Mouse (Mus musculus) MEL (cell line): Measurements from ENCODE around the gene Dcun1d1. TPM values are rescaled to one million over a fixed set of nuclear protein-coding genes. Genes with fewer than 3 reads are reported as not detected.

Experiments
- DNase-seq: peaks from one replicate; pipeline ENCODE4 v3.0.0; 2011; ENCODE audit warnings: low read depth, low spot score
- H3K27ac ChIP-seq: 2 replicates; pipeline ENCODE4 v1.5.1; 2012; ENCODE audit warnings: low read depth, mild to moderate bottlenecking, control low read depth, low read length, moderate library complexity; ENCODE audit not compliant: control insufficient read depth
- H3K27me3 ChIP-seq, 2 experiments: fragments of 150-350 bp in 1 of 2; sonication (generic) in 1 of 2; 2 replicates each; pipeline ENCODE4 v1.6.1; 2012; ENCODE audit warnings: low read length in 2 of 2, mild to moderate bottlenecking in 2 of 2, improper control_type of control experiment in 1 of 2, moderate library complexity in 1 of 2; ENCODE audit not compliant: insufficient read depth in 2 of 2, control insufficient read depth in 1 of 2
- H3K36me3 ChIP-seq, 2 experiments: 2 replicates each; pipeline ENCODE4 v1.6.1; 2012 to 2014; ENCODE audit warnings: low read length in 2 of 2, improper control_type of control experiment in 1 of 2, inconsistent platforms in 1 of 2, mild to moderate bottlenecking in 1 of 2; ENCODE audit not compliant: insufficient read depth in 2 of 2, control insufficient read depth in 1 of 2
- H3K4me1 ChIP-seq, 2 experiments: fragments of 150-350 bp in 1 of 2; sonication (generic) in 1 of 2; 2 replicates each; pipeline ENCODE4 v1.6.1; 2012; ENCODE audit warnings: low read length in 2 of 2, improper control_type of control experiment in 1 of 2, mild to moderate bottlenecking in 1 of 2; ENCODE audit not compliant: insufficient read depth in 2 of 2, control insufficient read depth in 1 of 2
- H3K4me3 ChIP-seq, 2 experiments: fragments of 150-350 bp in 1 of 2; sonication (generic) in 1 of 2; 2 replicates each; pipeline ENCODE4 v1.5.1; 2012; ENCODE audit warnings: low read depth in 2 of 2, low read length in 2 of 2, mild to moderate bottlenecking in 2 of 2, moderate library complexity in 2 of 2, control low read depth in 1 of 2, improper control_type of control experiment in 1 of 2; ENCODE audit not compliant: control insufficient read depth in 1 of 2, insufficient read depth in 1 of 2
- H3K79me2 ChIP-seq: 2 replicates; pipeline ENCODE4 v1.6.1; 2012; ENCODE audit warnings: mild to moderate bottlenecking, low read length, moderate library complexity; ENCODE audit not compliant: control insufficient read depth, poor library complexity, insufficient read depth
- H3K9ac ChIP-seq: 2 replicates; pipeline ENCODE4 v1.6.1; 2012; ENCODE audit warnings: low read depth, mild to moderate bottlenecking, control low read depth, low read length, moderate library complexity; ENCODE audit not compliant: control insufficient read depth, poor library complexity, severe bottlenecking
- H3K9me3 ChIP-seq: fragments of 150-350 bp; sonication (generic); replicated peaks from 2 replicates; pipeline ENCODE4 v1.6.1; 2012; ENCODE audit warnings: mild to moderate bottlenecking, low read length, improper control_type of control experiment, moderate library complexity; ENCODE audit not compliant: insufficient read depth
- BHLHE40 ChIP-seq: IDR thresholded peaks from 2 replicates; pipeline ENCODE4 v1.6.1; 2012; ENCODE audit warnings: low read depth, mild to moderate bottlenecking, inconsistent platforms, low read length, improper control_type of control experiment, borderline replicate concordance
- CTCF ChIP-seq, 3 experiments: IDR thresholded peaks in 2 of 3; conservative IDR thresholded peaks in 1 of 3; 2 replicates each; pipeline ENCODE4 v1.5.1; 2011 to 2012; ENCODE audit warnings: low read length in 3 of 3, low read depth in 2 of 3, mild to moderate bottlenecking in 2 of 3, improper control_type of control experiment in 1 of 3, inconsistent platforms in 1 of 3, mixed read lengths in 1 of 3, moderate library complexity in 1 of 3; ENCODE audit not compliant: control insufficient read depth in 1 of 3, insufficient read depth in 1 of 3, poor library complexity in 1 of 3, severe bottlenecking in 1 of 3
- E2F4 ChIP-seq: IDR thresholded peaks from 2 replicates; pipeline ENCODE4 v1.6.1; 2011; ENCODE audit warnings: low read depth, low read length, improper control_type of control experiment, borderline replicate concordance
- ELF1 ChIP-seq: IDR thresholded peaks from 2 replicates; pipeline ENCODE4 v1.6.1; 2014; ENCODE audit warnings: low read depth, mild to moderate bottlenecking, inconsistent platforms, low read length, improper control_type of control experiment, moderate library complexity
- GABPA ChIP-seq: IDR thresholded peaks from 2 replicates; pipeline ENCODE4 v1.6.1; 2012; ENCODE audit warnings: low read depth, mild to moderate bottlenecking, inconsistent platforms, low read length, improper control_type of control experiment, moderate library complexity
- GATA1 ChIP-seq: IDR thresholded peaks from 2 replicates; pipeline ENCODE4 v1.6.1; 2011; ENCODE audit warnings: low read depth, low read length, improper control_type of control experiment
- JUND ChIP-seq: IDR thresholded peaks from 2 replicates; pipeline ENCODE4 v1.6.1; 2011; ENCODE audit warnings: low read depth, mild to moderate bottlenecking, improper control_type of control experiment, low read length
- MAZ ChIP-seq: IDR thresholded peaks from 2 replicates; pipeline ENCODE4 v1.6.1; 2012; ENCODE audit warnings: low read depth, mild to moderate bottlenecking, inconsistent platforms, low read length, improper control_type of control experiment
- MEF2A ChIP-seq: IDR thresholded peaks from 2 replicates; pipeline ENCODE4 v1.6.1; 2014; ENCODE audit warnings: low read depth, mild to moderate bottlenecking, inconsistent platforms, low read length, improper control_type of control experiment; ENCODE audit not compliant: poor library complexity, insufficient replicate concordance, severe bottlenecking; ENCODE audit errors: extremely low read depth
- NELFE ChIP-seq: IDR thresholded peaks from 2 replicates; pipeline ENCODE4 v1.6.1; 2011; ENCODE audit warnings: low read depth, low read length, improper control_type of control experiment
- POLR2A ChIP-seq, 2 experiments: IDR thresholded peaks; 2 replicates each; pipeline ENCODE4 v1.6.1; 2011 to 2012; ENCODE audit warnings: low read length in 2 of 2, mild to moderate bottlenecking in 2 of 2, control low read depth in 1 of 2, improper control_type of control experiment in 1 of 2, low read depth in 1 of 2, moderate library complexity in 1 of 2; ENCODE audit not compliant: control insufficient read depth in 1 of 2, insufficient read depth in 1 of 2, poor library complexity in 1 of 2
- POLR2AphosphoS5 ChIP-seq: IDR thresholded peaks from 2 replicates; pipeline ENCODE4 v1.6.1; 2012; ENCODE audit warnings: low read depth, borderline replicate concordance, mild to moderate bottlenecking, inconsistent platforms, low read length, moderate library complexity, mixed read lengths
- RAD21 ChIP-seq: IDR thresholded peaks from 2 replicates; pipeline ENCODE4 v1.6.1; 2011; ENCODE audit warnings: mild to moderate bottlenecking, low read depth, low read length, improper control_type of control experiment
- SIN3A ChIP-seq: IDR thresholded peaks from 2 replicates; pipeline ENCODE4 v1.6.1; 2012; ENCODE audit warnings: low read length, improper control_type of control experiment, inconsistent platforms
- SMC3 ChIP-seq: IDR thresholded peaks from 2 replicates; pipeline ENCODE4 v1.6.1; 2011; ENCODE audit warnings: low read depth, low read length, improper control_type of control experiment
- TAL1 ChIP-seq: IDR thresholded peaks from 2 replicates; pipeline ENCODE4 v1.6.1; 2012; ENCODE audit warnings: mild to moderate bottlenecking, inconsistent platforms, low read length, moderate library complexity, mixed read lengths
- ZC3H11A ChIP-seq: IDR thresholded peaks from 2 replicates; pipeline ENCODE4 v1.6.1; 2012; ENCODE audit warnings: low read depth, mild to moderate bottlenecking, inconsistent platforms, low read length, improper control_type of control experiment
- polyA plus RNA-seq, 2 experiments: library from polyadenylated mRNA; stranded (reverse) in 1 of 2; unstranded in 1 of 2; fragments of >175 nt in 1 of 2; fragments of >200 nt in 1 of 2; gene quantifications; 2 replicates each; pipeline versions ENCODE4 v1.2.1 to v1.2.4; 2012; ENCODE audit warnings: low replicate concordance in 2 of 2, low read depth in 1 of 2; ENCODE audit not compliant: insufficient read length in 2 of 2, insufficient read depth in 1 of 2, missing spikeins in 1 of 2
- total RNA-seq: library from RNA; depleted of rRNA; stranded (reverse); fragments of 300-350 nt; gene quantifications from 2 replicates; pipeline ENCODE4 v1.2.3, GENCODE M21; 2012

Dcun1d1 gene
- total and polyA plus RNA-seq, 3 experiments: 20.8 to 35.1 (median 32.7) TPM

DNA sequence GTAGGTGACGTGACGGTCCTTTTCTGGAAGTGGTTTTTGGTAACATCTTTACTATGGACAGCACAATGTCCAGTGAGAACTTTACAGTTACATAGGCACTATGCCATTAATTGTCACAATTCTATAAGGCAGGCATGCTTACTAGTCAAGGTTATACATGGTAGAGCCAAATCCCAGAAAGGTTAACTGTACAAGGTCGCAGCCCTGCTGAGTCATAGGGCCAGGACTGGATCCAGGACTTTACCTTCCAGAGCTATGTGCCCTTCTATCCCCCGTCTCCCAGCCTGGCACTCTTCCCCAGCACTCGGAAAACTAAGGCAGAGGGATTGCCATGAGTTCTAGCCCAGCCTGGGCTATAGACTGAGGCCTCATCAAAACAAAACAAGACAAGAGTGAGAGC lies 26.7 kb upstream of the Dcun1d1 start:
- H3K9ac ChIP-seq: no peak overlapping the region
- H3K27me3 ChIP-seq: no peaks in the 10 kb centered on the region
- no peak overlapping the region for H3K27ac ChIP-seq
- H3K4me3 ChIP-seq: no peak overlapping the region
- no peak for DNase-seq
- H3K4me1 ChIP-seq: peaks cover 17 to 20% of the 10 kb centered on the region in 2 experiments
- peaks cover 0 to 26% of the 10 kb centered on the region in 2 experiments; a peak in 2 of 4 replicates for H3K36me3 ChIP-seq
- no peaks in the 10 kb centered on the region for H3K79me2 ChIP-seq
- TF ChIP-seq GABPA: no peak
- TF ChIP-seq JUND: no peak
- TF ChIP-seq MEF2A: no peak
- TF ChIP-seq MAZ: no peak
- no peak for TF ChIP-seq BHLHE40
- no peak for TF ChIP-seq SIN3A
- TF ChIP-seq POLR2AphosphoS5: no peak
- no peak for TF ChIP-seq POLR2A (IDR thresholded peaks at IDR 0.05; ENCODE audit: control insufficient read depth in 1 of 2, insufficient read depth in 1 of 2, low read depth in 1 of 2, low read length in 2 of 2, poor library complexity in 1 of 2)
- no peak for TF ChIP-seq TAL1
- no peak for TF ChIP-seq SMC3
- no peak for TF ChIP-seq GATA1
- no peak for TF ChIP-seq ELF1
- TF ChIP-seq RAD21: no peak
- TF ChIP-seq NELFE: no peak
- no peaks in the 10 kb centered on the region for H3K9me3 ChIP-seq

DNA sequence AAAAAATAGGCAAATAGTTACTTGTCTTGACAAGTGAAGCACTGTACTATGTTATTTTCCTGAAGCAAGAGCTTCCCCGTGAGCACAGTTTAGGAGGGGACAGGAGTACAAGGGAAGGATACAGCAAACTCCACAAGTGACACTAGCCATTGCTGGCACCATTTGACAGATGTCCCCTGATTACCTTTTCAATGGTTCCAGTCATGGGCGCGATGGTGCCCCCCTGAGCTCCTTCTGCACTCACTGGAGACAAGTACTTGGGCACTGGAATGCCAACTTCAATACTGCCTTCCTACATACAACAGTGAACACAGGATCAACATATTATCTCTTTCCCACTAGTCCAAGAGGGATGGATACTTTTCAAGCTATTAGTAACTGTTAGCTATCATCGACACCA lies 26.2 kb upstream of the Dcun1d1 start:
- Histone ChIP-seq H3K27me3 (no peaks in the 10 kb centered on the region), H3K9me3 (no peaks in the 10 kb centered on the region), H3K27ac (no peak overlapping the region), H3K79me2 (no peaks in the 10 kb centered on the region), H3K4me1 (peaks cover 17 to 20% of the 10 kb centered on the region in 2 experiments), H3K9ac (no peak overlapping the region), H3K36me3 (peaks cover 0 to 26% of the 10 kb centered on the region in 2 experiments; a peak in 2 of 4 replicates), H3K4me3 (no peak overlapping the region)
- no peak for TF ChIP-seq MEF2A
- DNase-seq: no peak

DNA sequence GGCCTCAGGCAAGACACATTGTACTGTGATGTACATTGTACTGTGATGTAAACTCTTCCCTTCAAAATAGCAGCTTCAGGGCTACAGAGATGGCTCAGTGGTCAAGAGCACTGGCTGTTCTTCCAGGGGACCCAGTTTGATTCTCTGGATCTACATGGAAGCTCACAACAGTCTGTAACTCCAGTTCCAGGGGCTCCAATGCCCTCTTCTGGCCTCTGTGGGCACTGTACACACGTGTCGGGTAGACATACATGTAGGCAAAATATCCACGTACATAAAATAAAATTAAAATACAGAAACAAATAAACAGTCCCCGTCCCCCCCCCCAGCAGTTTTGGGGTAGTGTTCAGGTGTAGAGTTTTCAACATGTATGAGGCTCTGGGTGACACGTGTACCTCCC lies 25.7 kb upstream of the Dcun1d1 start:
- H3K9ac ChIP-seq: no peak overlapping the region
- H3K79me2 ChIP-seq: no peaks in the 10 kb centered on the region
- TF ChIP-seq CTCF (IDR thresholded peaks at IDR 0.05 in 2 of 3, conservative IDR thresholded peaks at IDR 0.05 in 1 of 3; ENCODE audit: control insufficient read depth in 1 of 3, insufficient read depth in 1 of 3, low read depth in 2 of 3, low read length in 3 of 3, poor library complexity in 1 of 3, severe bottlenecking in 1 of 3): peak in 2 of 3 experiments; percentile 34 to 36; a peak in 3 of 6 replicates
- TF ChIP-seq ZC3H11A: 0 out of 2 replicates have a peak, but pooled peaks have one; percentile 10
- TF ChIP-seq RAD21: peak; percentile 33
- TF ChIP-seq JUND: no peak
- TF ChIP-seq SMC3: peak; percentile 29
- no peak for TF ChIP-seq E2F4
- no peak overlapping the region for H3K27ac ChIP-seq
- peaks cover 0 to 26% of the 10 kb centered on the region in 2 experiments; a peak in 2 of 4 replicates for H3K36me3 ChIP-seq
- DNase-seq: peak; percentile 23
- no peak overlapping the region for H3K4me3 ChIP-seq
- H3K4me1 ChIP-seq: peaks cover 17 to 20% of the 10 kb centered on the region in 2 experiments
- no peaks in the 10 kb centered on the region for H3K27me3 ChIP-seq
- H3K9me3 ChIP-seq: no peaks in the 10 kb centered on the region
